31 mouse cellular contexts compared by ENCODE assay signal in the genomic region with DNA sequence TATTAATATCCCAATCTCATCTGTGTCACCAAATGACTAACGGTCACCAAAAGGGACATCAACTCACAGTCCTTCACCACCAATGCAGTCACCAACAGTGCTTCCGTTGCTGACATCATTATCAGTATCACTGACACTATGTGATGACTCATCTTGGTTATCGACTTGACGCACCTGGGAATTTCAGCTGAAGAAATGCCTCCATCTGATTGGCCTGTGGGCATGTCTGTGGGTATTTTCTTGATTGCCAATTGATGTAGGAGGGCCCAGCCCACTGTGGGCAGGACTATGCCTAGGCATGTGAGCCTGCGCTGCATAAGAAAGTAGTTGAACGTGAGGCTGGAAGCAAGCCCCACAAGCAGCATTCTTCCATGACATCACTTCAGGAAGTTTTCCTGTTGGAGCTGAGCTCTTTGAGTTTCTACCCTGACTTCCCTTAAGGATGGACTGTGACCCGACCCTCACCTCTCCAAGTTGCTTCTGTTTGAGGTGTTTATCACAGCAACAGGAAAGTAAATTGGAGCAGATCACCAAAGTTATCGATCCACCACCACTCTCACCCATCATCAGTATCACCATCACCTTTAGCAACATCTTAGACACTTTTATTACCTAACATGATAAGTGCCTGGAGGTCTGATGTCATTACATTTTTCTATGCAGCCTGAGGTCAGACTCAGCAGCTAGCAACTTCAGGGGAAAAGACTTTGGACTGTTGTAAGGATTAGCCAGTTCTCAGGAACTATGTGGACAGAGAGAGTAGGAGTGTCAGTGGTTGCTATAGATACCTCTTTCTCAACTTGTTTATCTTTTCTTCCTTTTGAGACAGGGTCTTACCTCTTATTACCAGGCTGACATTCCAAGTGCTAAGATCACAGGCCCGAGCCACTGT. TPM values are rescaled to one million over a fixed set of nuclear protein-coding genes. Genes with fewer than 3 reads are reported as not detected.
DNase-seq lines count a peak whose midpoint lies in the region; ATAC-seq and TF ChIP-seq lines count a peak whose summit lies in the region.
"Had no signal": no experiment of that assay in that cellular context is flagged by ENCODE, and none has a peak within 500 bp of the region (broad histone marks: within the 10 kb centered on the region; RNA-seq: fewer than 3 reads in every experiment).

No protein-coding gene starts in this region.

- no peaks in the 10 kb centered on the region for H3K9me3 ChIP-seq in CH12.LX (replicated peaks; ENCODE audit: low read length)
- no peaks in the 10 kb centered on the region for H3K9me3 ChIP-seq in liver, embryonic 13.5 days (replicated peaks)
- no peaks in the 10 kb centered on the region for H3K9me3 ChIP-seq in hindbrain, embryonic 16.5 days (ENCODE audit: control insufficient read depth, low read length)
- H3K9me3 ChIP-seq: embryonic facial prominence, embryonic 15.5 days; heart, embryonic 15.5 days; limb, embryonic 10.5 days had no signal

- WGBS in liver, embryonic 13.5 days (ENCODE audit: insufficient replicate concordance), result 59% methylated on average over 9 of the region's 9 CpGs
- WGBS in hindbrain, embryonic 16.5 days, result 87% methylated on average over 9 of the region's 9 CpGs

- no peak for TF ChIP-seq CTCF in CH12.LX (conservative IDR thresholded peaks at IDR 0.05 in 1 of 2, IDR thresholded peaks at IDR 0.05 in 1 of 2; ENCODE audit: low read depth in 2 of 2, low read length in 2 of 2)

- no peak overlapping the region for H3K27ac ChIP-seq in CH12.LX (ENCODE audit: insufficient read depth, low read depth)
- no peak overlapping the region for H3K27ac ChIP-seq in liver, embryonic 13.5 days
- H3K27ac ChIP-seq in hindbrain, embryonic 16.5 days (ENCODE audit: low read depth, low read length), result no peak overlapping the region
- H3K27ac ChIP-seq: embryonic facial prominence, embryonic 15.5 days; gastrocnemius, adult 2 months; heart, embryonic 15.5 days; hindbrain, embryonic 14.5 days; kidney, postnatal 0 days; limb, embryonic 10.5 days; macrophage had no signal

- no peak for TF ChIP-seq POLR2A in CH12.LX (IDR thresholded peaks at IDR 0.05; ENCODE audit: low read depth, low read length)

- in situ Hi-C loops in CH12.LX (cut with MboI; ENCODE audit: low pct_ligation_motif_present, low pct_unique_long_range_greater_than_20kb, low sequenced_read_pairs), result no loop called here

- no peaks in the 10 kb centered on the region for H3K79me2 ChIP-seq in CH12.LX (replicated peaks; ENCODE audit: control insufficient read depth, extremely low read depth, insufficient read depth, poor library complexity, severe bottlenecking)

- 0 out of 2 replicates have a peak, but pooled peaks have one; percentile 20 for TF ChIP-seq EP300 in CH12.LX (IDR thresholded peaks at IDR 0.05; ENCODE audit: low read length)

- no peak overlapping the region for H3K4me3 ChIP-seq in CH12.LX (replicated peaks in 1 of 3; ENCODE audit: low read depth in 2 of 3, low read length in 2 of 3, poor library complexity in 1 of 3)
- no peak overlapping the region for H3K4me3 ChIP-seq in liver, embryonic 13.5 days (replicated peaks)
- no peak overlapping the region for H3K4me3 ChIP-seq in hindbrain, embryonic 16.5 days (ENCODE audit: low read length)
- H3K4me3 ChIP-seq: embryonic facial prominence, embryonic 15.5 days; gastrocnemius, adult 2 months; heart, embryonic 15.5 days; limb, embryonic 10.5 days had no signal

- no peaks in the 10 kb centered on the region for H3K27me3 ChIP-seq in CH12.LX (replicated peaks)
- H3K27me3 ChIP-seq in liver, embryonic 13.5 days, result 0 out of 2 replicates have a peak, but pooled peaks cover 3% of the 10 kb centered on the region
- no peaks in the 10 kb centered on the region for H3K27me3 ChIP-seq in hindbrain, embryonic 16.5 days (replicated peaks; ENCODE audit: control insufficient read depth, insufficient read depth, low read length)
- H3K27me3 ChIP-seq: embryonic facial prominence, embryonic 15.5 days had no signal

- no peak overlapping the region for H3K4me2 ChIP-seq in CH12.LX (ENCODE audit: insufficient read depth, low read depth, poor library complexity, severe bottlenecking)
- H3K4me2 ChIP-seq in liver, embryonic 13.5 days, result no peak overlapping the region
- no peak overlapping the region for H3K4me2 ChIP-seq in hindbrain, embryonic 16.5 days (ENCODE audit: low read length)
- H3K4me2 ChIP-seq: embryonic facial prominence, embryonic 15.5 days; heart, embryonic 15.5 days; hindbrain, embryonic 14.5 days; midbrain, embryonic 11.5 days had no signal

- DNase-seq in 416B (ENCODE audit: low read depth) (peak; percentile 70), CH12.LX (ENCODE audit: extremely low read depth) (no peak)
- peak; percentile 54 for DNase-seq in c-Kit-positive CD71-positive TER-119-positive erythroid progenitor cells, embryonic 14.5 days (ENCODE audit: low spot score)
- peak; percentile 15 for DNase-seq in liver, embryonic 13.5 days
- DNase-seq in frontal cortex, postnatal 25 days (ENCODE audit: low spot score in 2 of 2), result no peak
- no peak for DNase-seq in left cerebral cortex, adult 9 months (ENCODE audit: low spot score in 2 of 2)
- no peak for DNase-seq in adrenal gland, postnatal 10 days
- DNase-seq: adrenal gland, adult 8-10 months; cerebellum, adult 11 months; cerebellum, adult 9-11 months; heart, postnatal 36 days; kidney, adult 2 months had no signal

- no peak for TF ChIP-seq RAD21 in CH12.LX (IDR thresholded peaks at IDR 0.05; ENCODE audit: low read depth, low read length)

- H3K4me1 ChIP-seq in CH12.LX (ENCODE audit: control insufficient read depth in 1 of 2, insufficient read depth in 2 of 2), result peaks cover 20 to 47% of the 10 kb centered on the region in 2 experiments
- peaks cover 7% of the 10 kb centered on the region for H3K4me1 ChIP-seq in liver, embryonic 13.5 days (replicated peaks)
- no peaks in the 10 kb centered on the region for H3K4me1 ChIP-seq in hindbrain, embryonic 16.5 days (ENCODE audit: control insufficient read depth, insufficient read depth, low read depth, low read length)
- H3K4me1 ChIP-seq: embryonic facial prominence, embryonic 15.5 days had no signal

- H3K36me3 ChIP-seq in CH12.LX (replicated peaks in 1 of 2; ENCODE audit: control insufficient read depth in 1 of 2, insufficient read depth in 1 of 2, low read length in 1 of 2), result no peaks in the 10 kb centered on the region
- H3K36me3 ChIP-seq in liver, embryonic 13.5 days, result no peaks in the 10 kb centered on the region
- H3K36me3 ChIP-seq in hindbrain, embryonic 16.5 days (ENCODE audit: control insufficient read depth, insufficient read depth, low read length), result no peaks in the 10 kb centered on the region
- H3K36me3 ChIP-seq: embryonic facial prominence, embryonic 15.5 days; heart, embryonic 15.5 days; limb, embryonic 10.5 days had no signal

- no peak overlapping the region for H3K9ac ChIP-seq in CH12.LX (ENCODE audit: insufficient read depth, low read depth)
- H3K9ac ChIP-seq in liver, embryonic 13.5 days, result no peak overlapping the region
- H3K9ac ChIP-seq in hindbrain, embryonic 16.5 days (ENCODE audit: low read depth, low read length), result no peak overlapping the region
- H3K9ac ChIP-seq: embryonic facial prominence, embryonic 15.5 days; heart, embryonic 15.5 days; hindbrain, embryonic 14.5 days had no signal

- peak; percentile 60 for ATAC-seq in liver, embryonic 13.5 days (ENCODE audit: low read depth)
- no peak for ATAC-seq in hindbrain, embryonic 16.5 days
- ATAC-seq: forebrain, embryonic 16.5 days; lung, postnatal 0 days had no signal

- dilution Hi-C loops in CH12.LX (cut with MboI; ENCODE audit: extremely low pct_ligation_motif_present, extremely low pct_unique_long_range_greater_than_20kb, low sequenced_read_pairs), result no loop called here

TF ChIP-seq in CH12.LX, 34 proteins besides CTCF, POLR2A, EP300 and RAD21:
- TF ChIP-seq BHLHE40 (IDR thresholded peaks at IDR 0.05; ENCODE audit: low read depth, low read length) (peak; percentile 73), MAFK (IDR thresholded peaks at IDR 0.05; ENCODE audit: insufficient replicate concordance, low read length) (no peak), ETS1 (conservative IDR thresholded peaks at IDR 0.05; ENCODE audit: low read depth, low read length) (peak; percentile 37), IRF4 (IDR thresholded peaks at IDR 0.05; ENCODE audit: low read depth, low read length) (peak; percentile 36; the same call in 1 of the 2 replicates), JUN (IDR thresholded peaks at IDR 0.05; ENCODE audit: insufficient read depth, low read depth, low read length) (peak; percentile 41; the same call in 1 of the 2 replicates)

RNA-seq across cellular contexts. Expression of a gene that starts 39.4 kb away (rescaled TPM):
- total RNA-seq in CH12.LX (2012; rRNA removed), result 0.08 and 0.13 TPM in 2 replicates
- 0.11 TPM in 2 replicates for total RNA-seq in CH12.LX (2014; rRNA removed)
- polyA plus RNA-seq in CH12.LX (2012; ENCODE audit: insufficient read length, low read depth), result 0.16 TPM in 1 of 2 replicates, not detected in the other
- 0.13 and 0.15 TPM in 2 replicates for polyA plus RNA-seq in liver, embryonic 13.5 days (2015; fragmentation: Nextera tagmentation; extraction: Ambion mirVana)
- 6.7 and 7.5 TPM in 2 replicates for polyA plus RNA-seq in hindbrain, embryonic 16.5 days (2015; fragmentation: Nextera tagmentation; extraction: Ambion mirVana)
- 10 to 100 TPM; 17.5 to 17.6 TPM for total RNA-seq in adrenal gland, postnatal 10 days (2021)
- polyA plus RNA-seq: C2C12 had no signal

RNA-seq across cellular contexts. Expression of a gene that starts 44.9 kb away (rescaled TPM):
- 0.13 and 0.25 TPM in 2 replicates for total RNA-seq in CH12.LX (2012; rRNA removed)
- total RNA-seq in CH12.LX (2014; rRNA removed), result not detected in 2 replicates
- 0.07 TPM in 1 of 2 replicates, not detected in the other for polyA plus RNA-seq in CH12.LX (2012; ENCODE audit: insufficient read length, low read depth)
- polyA plus RNA-seq in liver, embryonic 13.5 days (2015; fragmentation: Nextera tagmentation; extraction: Ambion mirVana), result 0.16 and 0.22 TPM in 2 replicates
- 2.2 and 2.7 TPM in 2 replicates for polyA plus RNA-seq in hindbrain, embryonic 16.5 days (2015; fragmentation: Nextera tagmentation; extraction: Ambion mirVana)
- total RNA-seq in adrenal gland, postnatal 10 days (2021), result 10 to 100 TPM; 13.9 to 14.6 TPM
- total RNA-seq: common myeloid progenitor, adult 5-6 weeks had no signal
- polyA plus RNA-seq: C2C12; limb, embryonic 10.5 days had no signal

RNA-seq across cellular contexts. Expression of a gene that starts 58.3 kb away (rescaled TPM):
- total RNA-seq in CH12.LX (2012; rRNA removed) (not detected in 2 replicates), CH12.LX (2014; rRNA removed) (not detected in 2 replicates)
- polyA plus RNA-seq in CH12.LX (2012; ENCODE audit: insufficient read length, low read depth), result not detected in 2 replicates
- polyA plus RNA-seq in liver, embryonic 13.5 days (2015; fragmentation: Nextera tagmentation; extraction: Ambion mirVana), result not detected in 2 replicates
- polyA plus RNA-seq in hindbrain, embryonic 16.5 days (2015; fragmentation: Nextera tagmentation; extraction: Ambion mirVana), result not detected in 2 replicates
- total RNA-seq in adrenal gland, postnatal 10 days (2021), result not detected
- total RNA-seq: adrenal gland, adult 8-10 months; common myeloid progenitor, adult 5-6 weeks; ES-E14; gastrocnemius, adult 2 months; layer of hippocampus, postnatal 14 days; liver, adult 2 months; midbrain, postnatal 0 days had no signal
- polyA plus RNA-seq: C2C12; embryonic facial prominence, embryonic 15.5 days; forebrain, embryonic 16.5 days; heart, embryonic 15.5 days; hindbrain, embryonic 14.5 days; kidney, adult 2 months; kidney, postnatal 0 days; limb, embryonic 10.5 days; liver, adult 2 months; lung, postnatal 0 days; macrophage; midbrain, embryonic 11.5 days; midbrain, postnatal 0 days; neural tube, embryonic 14.5 days; spleen, adult 2 months had no signal

Comparison
In these comparisons a context has a peak if more than half of its experiments do, and no peak if none do; other contexts are left out.
1. DNase-seq: peak in 416B (single experiment), c-Kit-positive CD71-positive TER-119-positive erythroid progenitor cells, embryonic 14.5 days (single experiment) and liver, embryonic 13.5 days (single experiment); none in CH12.LX (single experiment), frontal cortex, postnatal 25 days (0 of 2), left cerebral cortex, adult 9 months (0 of 2) and adrenal gland, postnatal 10 days (single experiment).